Mouse (Mus musculus): Measurements from ENCODE around the gene Vmn1r185.
"Not testable (repeated sequence)": the region's sequence is repeated elsewhere in the genome, so short reads cannot be mapped to it uniquely, and the experiment has no call there.

The Vmn1r185 gene

GRCm38 (mm10) chr7:26618364-26618763 lies at the start of gene Vmn1r185:
TSS of gene Vmn1r185 (minus strand) at chr7:26618464.
- not testable (repeated sequence) for DNase-seq (ENCODE audit: low spot score in 2 of 2)

GRCm38 (mm10) chr7:26667466-26667865 lies 49.2 kb upstream of the Vmn1r185 start:
- not testable (repeated sequence) for DNase-seq (ENCODE audit: low spot score in 2 of 2)

GRCm38 (mm10) chr7:26666011-26666410 lies 47.7 kb upstream of the Vmn1r185 start:
- DNase-seq (ENCODE audit: low spot score in 2 of 2): no peak

GRCm38 (mm10) chr7:26589774-26590173 lies 28.5 kb downstream of the Vmn1r185 start:
- DNase-seq (ENCODE audit: low spot score in 2 of 2): no peak

GRCm38 (mm10) chr7:26589077-26589476 lies 29.2 kb downstream of the Vmn1r185 start:
- no peak for DNase-seq (ENCODE audit: low spot score in 2 of 2)

Measured in right cerebral cortex, adult 2 months (tissue).